Mouse (Mus musculus): ENCODE measurements around the gene Tead4. TPM values are rescaled to one million over a fixed set of nuclear protein-coding genes. Genes with fewer than 3 reads are reported as not detected.

Tead4 gene
- not detected for polyA plus RNA-seq (2017; shearing (Covaris generic))

DNA sequence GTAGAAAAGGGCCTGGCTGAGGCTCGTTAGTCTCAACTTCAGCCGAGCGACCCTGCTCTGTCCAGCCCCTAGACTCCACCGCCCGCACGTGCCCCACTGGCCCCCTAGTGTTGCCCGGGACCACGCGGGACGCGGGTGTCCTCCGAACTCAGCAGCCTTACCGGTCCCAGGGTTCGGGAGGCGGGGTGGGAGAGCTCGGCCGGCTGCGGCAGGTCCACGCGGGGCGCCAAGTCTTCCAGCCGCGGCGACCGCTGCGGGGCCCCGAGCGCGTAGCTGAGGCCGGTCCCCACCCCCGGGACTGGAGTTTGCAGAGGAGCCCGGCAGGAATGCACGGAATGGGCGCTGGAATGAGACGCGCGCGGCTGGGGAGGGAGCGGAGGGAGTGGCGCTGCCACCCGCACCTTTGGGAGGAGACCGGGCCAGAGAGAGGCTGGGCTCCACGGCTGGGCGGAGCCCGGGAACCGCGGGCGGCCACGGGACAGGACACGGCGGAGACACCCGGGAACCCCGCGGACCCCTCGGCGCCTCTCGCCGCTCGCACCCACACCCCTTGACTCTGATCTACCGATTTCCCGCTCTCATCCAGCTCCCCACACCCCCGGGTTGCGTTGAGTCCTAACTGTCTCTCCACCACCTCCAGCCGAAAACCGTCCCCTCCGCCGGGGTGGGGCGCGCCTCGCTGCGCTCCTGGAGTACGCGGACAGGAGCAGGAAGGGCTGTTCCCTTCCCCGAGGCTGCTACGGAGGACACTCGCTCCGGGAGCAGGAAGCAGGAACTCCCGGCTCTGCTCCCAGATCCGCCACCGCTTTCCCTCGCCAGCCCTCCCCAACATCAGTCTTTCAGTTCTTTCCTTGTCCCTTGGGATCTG is at the start of gene Tead4:
Gene Tead4 (minus strand): TSS at position 690 of the 868 bp plus-strand sequence.

Other genes starting within 250 kb of the Tead4 start
- 1.1 TPM for gene Tspan9, start 157.2 kb downstream of the Tead4 start, polyA plus RNA-seq (2017; shearing (Covaris generic))
- 1.8 TPM for gene Tulp3, start 55.0 kb upstream of the Tead4 start, polyA plus RNA-seq (2017; shearing (Covaris generic))
- gene Rhno1, start 62.1 kb upstream of the Tead4 start, polyA plus RNA-seq (2017; shearing (Covaris generic)): 56.7 TPM
- gene Foxm1, start 62.1 kb upstream of the Tead4 start, polyA plus RNA-seq (2017; shearing (Covaris generic)): 3.1 TPM
- not detected for gene Tex52, start 74.6 kb upstream of the Tead4 start, polyA plus RNA-seq (2017; shearing (Covaris generic))
- not detected for gene Gm44596, start 74.7 kb upstream of the Tead4 start, polyA plus RNA-seq (2017; shearing (Covaris generic))
- gene Nrip2, start 98.5 kb upstream of the Tead4 start, polyA plus RNA-seq (2017; shearing (Covaris generic)): 1.4 TPM
- 24.7 TPM for gene Itfg2, start 124.1 kb upstream of the Tead4 start, polyA plus RNA-seq (2017; shearing (Covaris generic))
- gene Fkbp4, start 137.9 kb upstream of the Tead4 start, polyA plus RNA-seq (2017; shearing (Covaris generic)): 61.6 TPM
- gene Pzp, start 225.9 kb upstream of the Tead4 start, polyA plus RNA-seq (2017; shearing (Covaris generic)): not detected